Mouse (Mus musculus) adipocyte (in vitro differentiated cells): ENCODE results near the gene Rabac1.
A peak's percentile ranks its signal among the peaks of the same experiment; 100 is the strongest.

ENCODE experiments used
- DNase-seq: peaks from one replicate; pipeline ENCODE4 v3.0.0-alpha.2; 2016; ENCODE audit warnings: low spot score

The Rabac1 gene

GRCm38 (mm10) chr7:24971972-24972893, at the start of gene Rabac1:
TSS of gene Rabac1 (minus strand) at chr7:24972754.
- DNase-seq, result peak; percentile 91

GRCm38 (mm10) chr7:25011592-25011991, 39.0 kb upstream of the Rabac1 start:
- no peak for DNase-seq

- no peak for DNase-seq
These were observed 37.7 kb upstream of the Rabac1 start for GRCm38 (mm10) chr7:25010090-25010913.

GRCm38 (mm10) chr7:25009099-25009700, 36.6 kb upstream of the Rabac1 start:
- DNase-seq, result no peak

- DNase-seq, result no peak
These were observed 36.1 kb upstream of the Rabac1 start for GRCm38 (mm10) chr7:25008635-25009034.

GRCm38 (mm10) chr7:25007609-25008374, 35.2 kb upstream of the Rabac1 start:
- no peak for DNase-seq

GRCm38 (mm10) chr7:25006586-25007364, 34.2 kb upstream of the Rabac1 start:
- peak; percentile 61 for DNase-seq

GRCm38 (mm10) chr7:25006171-25006570, 33.6 kb upstream of the Rabac1 start:
- no peak for DNase-seq

GRCm38 (mm10) chr7:25005421-25006065, 33.0 kb upstream of the Rabac1 start, which contains the start of gene Atp1a3:
TSS of gene Atp1a3 (minus strand) at chr7:25005958.
- no peak for DNase-seq

GRCm38 (mm10) chr7:25004806-25005205, 32.3 kb upstream of the Rabac1 start:
- DNase-seq, result no peak

GRCm38 (mm10) chr7:25003820-25004388, 31.4 kb upstream of the Rabac1 start:
- DNase-seq, result no peak

GRCm38 (mm10) chr7:25003291-25003690, 30.7 kb upstream of the Rabac1 start:
- no peak for DNase-seq

- DNase-seq, result no peak
These were observed 28.2 kb upstream of the Rabac1 start for GRCm38 (mm10) chr7:25000711-25001110.

GRCm38 (mm10) chr7:25000211-25000610, 27.7 kb upstream of the Rabac1 start:
- no peak for DNase-seq

GRCm38 (mm10) chr7:24993081-24993480, 20.5 kb upstream of the Rabac1 start:
- no peak for DNase-seq

GRCm38 (mm10) chr7:24990478-24990877, 17.9 kb upstream of the Rabac1 start:
- no peak for DNase-seq

GRCm38 (mm10) chr7:24987941-24988340, 15.4 kb upstream of the Rabac1 start:
- no peak for DNase-seq

GRCm38 (mm10) chr7:24985799-24986198, 13.2 kb upstream of the Rabac1 start:
- DNase-seq, result no peak

- no peak for DNase-seq
These were observed 11.8 kb upstream of the Rabac1 start for GRCm38 (mm10) chr7:24984307-24984706.

- DNase-seq, result no peak
These were observed 10.8 kb upstream of the Rabac1 start for GRCm38 (mm10) chr7:24983396-24983795.
